Mouse (Mus musculus) neural tube, embryonic 14.5 days (tissue): ENCODE measurements at regions not wholly inside any gene's neighbourhood (a gene's known extent, or its start where the extent isn't known, plus 50 kb on each side); places are given as distances from the start of the nearest gene placed in this dataset.

Source experiments
- ATAC-seq: fragments of 200-750 bp; cut with Nextera tagmentation; 2 replicates; pipeline ENCODE4 v1.8.0; 2017; ENCODE audit warnings: low read depth, mild to moderate bottlenecking, moderate TSS enrichment, moderate library complexity
- H3K27ac ChIP-seq: fragments of 300-500 bp; sonication (generic); 2 replicates; pipeline ENCODE4 v1.5.1; 2014; ENCODE audit warnings: low read depth, mild to moderate bottlenecking, control low read depth, low read length, moderate library complexity, mixed read lengths
- H3K27me3 ChIP-seq: fragments of 300-500 bp; sonication (generic); 2 replicates; pipeline ENCODE4 v1.6.1; 2014; ENCODE audit warnings: low read length; ENCODE audit not compliant: control insufficient read depth, insufficient read depth
- H3K36me3 ChIP-seq: fragments of 300-500 bp; sonication (generic); 2 replicates; pipeline ENCODE4 v1.6.1; 2014; ENCODE audit warnings: low read length, mixed read lengths; ENCODE audit not compliant: control insufficient read depth, insufficient read depth
- H3K4me1 ChIP-seq: fragments of 300-500 bp; sonication (generic); 2 replicates; pipeline ENCODE4 v1.6.1; 2014; ENCODE audit warnings: low read length; ENCODE audit not compliant: control insufficient read depth, insufficient read depth
- H3K4me2 ChIP-seq: fragments of 300-500 bp; sonication (generic); 2 replicates; pipeline ENCODE4 v1.6.1; 2014; ENCODE audit warnings: mild to moderate bottlenecking, low read depth, low read length, control low read depth
- H3K4me3 ChIP-seq: fragments of 300-500 bp; sonication (generic); 2 replicates; pipeline ENCODE4 v1.5.1; 2014; ENCODE audit warnings: low read depth, low read length, control low read depth, mixed read lengths
- H3K9ac ChIP-seq: fragments of 300-500 bp; sonication (generic); replicated peaks from 2 replicates; pipeline ENCODE4 v1.6.1; 2014; ENCODE audit warnings: low read depth, mild to moderate bottlenecking, control low read depth, low read length, mixed read lengths
- H3K9me3 ChIP-seq: fragments of 300-500 bp; sonication (generic); 2 replicates; pipeline ENCODE4 v1.6.1; 2016; ENCODE audit warnings: low read length; ENCODE audit not compliant: control insufficient read depth
- WGBS: fragments of 180-500 bp; shearing (Covaris S2); extraction: QIAGEN DNeasy Blood & Tissue Kit; methylation state at CpG from one replicate; pipeline ENCODE4 v1.1.7; 2014; 5-methylcytosine and 5-hydroxymethylcytosine counted together

GRCm38 (mm10) chr12:71418186-71418585 is 108.5 kb downstream of the Dact1 start:
- no peaks in the 10 kb centered on the region for H3K9me3 ChIP-seq
- no peak for ATAC-seq
- 70% methylated on average over 7 of the region's 7 CpGs for WGBS

GRCm38 (mm10) chr12:71419161-71419560 is 109.5 kb downstream of the Dact1 start:
- no peaks in the 10 kb centered on the region for H3K9me3 ChIP-seq
- H3K36me3 ChIP-seq: no peaks in the 10 kb centered on the region
- 79% methylated on average over 4 of the region's 4 CpGs for WGBS
- no peak overlapping the region for H3K27ac ChIP-seq
- H3K4me2 ChIP-seq: no peak overlapping the region
- no peak overlapping the region for H3K4me3 ChIP-seq
- H3K4me1 ChIP-seq: no peaks in the 10 kb centered on the region
- no peak overlapping the region for H3K9ac ChIP-seq
- no peak for ATAC-seq
- no peaks in the 10 kb centered on the region for H3K27me3 ChIP-seq

More at GRCm38 (mm10) chr12:71418186-71418585, 108.5 kb downstream of the Dact1 start:
- H3K9ac ChIP-seq: no peak overlapping the region
- H3K27me3 ChIP-seq: no peaks in the 10 kb centered on the region
- H3K4me1 ChIP-seq: no peaks in the 10 kb centered on the region
- no peak overlapping the region for H3K27ac ChIP-seq
- H3K4me2 ChIP-seq: no peak overlapping the region
- H3K36me3 ChIP-seq: no peaks in the 10 kb centered on the region
- no peak overlapping the region for H3K4me3 ChIP-seq

- no peak overlapping the region for H3K27ac ChIP-seq
- no peak overlapping the region for H3K4me3 ChIP-seq
- H3K9me3 ChIP-seq: no peaks in the 10 kb centered on the region
- 34% methylated on average over 10 of the region's 10 CpGs for WGBS
- peaks cover 7% of the 10 kb centered on the region for H3K4me1 ChIP-seq
- no peaks in the 10 kb centered on the region for H3K27me3 ChIP-seq
- no peak overlapping the region for H3K9ac ChIP-seq
- H3K4me2 ChIP-seq: no peak overlapping the region
- no peak for ATAC-seq
- no peaks in the 10 kb centered on the region for H3K36me3 ChIP-seq
Observed at GRCm38 (mm10) chr12:71426023-71426719, 116.5 kb downstream of the Dact1 start.

GRCm38 (mm10) chr12:71427974-71428373 is 118.3 kb downstream of the Dact1 start:
- WGBS: 84% methylated on average over 2 of the region's 2 CpGs
- Histone ChIP-seq H3K36me3 (no peaks in the 10 kb centered on the region), H3K27me3 (no peaks in the 10 kb centered on the region), H3K4me2 (no peak overlapping the region), H3K27ac (no peak overlapping the region), H3K9me3 (no peaks in the 10 kb centered on the region), H3K4me1 (peaks cover 7% of the 10 kb centered on the region), H3K9ac (no peak overlapping the region), H3K4me3 (no peak overlapping the region)
- no peak for ATAC-seq

- no peak overlapping the region for H3K4me3 ChIP-seq
- no peaks in the 10 kb centered on the region for H3K9me3 ChIP-seq
- no peaks in the 10 kb centered on the region for H3K36me3 ChIP-seq
- H3K4me2 ChIP-seq: no peak overlapping the region
- no peaks in the 10 kb centered on the region for H3K27me3 ChIP-seq
- no peak overlapping the region for H3K27ac ChIP-seq
- no peak for ATAC-seq
- H3K9ac ChIP-seq: no peak overlapping the region
- H3K4me1 ChIP-seq: peaks cover 7% of the 10 kb centered on the region
- 12% methylated on average over 13 of the region's 13 CpGs for WGBS
Observed at GRCm38 (mm10) chr12:71429561-71430200, 120.0 kb downstream of the Dact1 start.

- H3K27ac ChIP-seq: no peak overlapping the region
- no peaks in the 10 kb centered on the region for H3K9me3 ChIP-seq
- no peak for ATAC-seq
- H3K4me3 ChIP-seq: no peak overlapping the region
- H3K4me1 ChIP-seq: peaks cover 7% of the 10 kb centered on the region
- H3K27me3 ChIP-seq: no peaks in the 10 kb centered on the region
- H3K36me3 ChIP-seq: no peaks in the 10 kb centered on the region
- no peak overlapping the region for H3K9ac ChIP-seq
- no peak overlapping the region for H3K4me2 ChIP-seq
- WGBS: 45% methylated on average over 11 of the region's 11 CpGs
Observed at GRCm38 (mm10) chr12:71430331-71430730, 120.6 kb downstream of the Dact1 start.

- no peak for ATAC-seq
- 66% methylated on average over 8 of the region's 8 CpGs for WGBS
Observed at GRCm38 (mm10) chr12:71431116-71431515, 121.4 kb downstream of the Dact1 start.

GRCm38 (mm10) chr12:71433549-71434200 is 124.0 kb downstream of the Dact1 start:
- Histone ChIP-seq H3K9ac (no peak overlapping the region), H3K4me1 (peaks cover 7% of the 10 kb centered on the region), H3K36me3 (no peaks in the 10 kb centered on the region), H3K4me3 (no peak overlapping the region), H3K27me3 (no peaks in the 10 kb centered on the region), H3K9me3 (no peaks in the 10 kb centered on the region), H3K27ac (no peak overlapping the region), H3K4me2 (no peak overlapping the region)
- ATAC-seq: no peak
- 26% methylated on average over 9 of the region's 9 CpGs for WGBS

More at GRCm38 (mm10) chr12:71431116-71431515, 121.4 kb downstream of the Dact1 start:
- Histone ChIP-seq H3K27ac (no peak overlapping the region), H3K4me1 (peaks cover 7% of the 10 kb centered on the region), H3K4me3 (no peak overlapping the region), H3K9ac (no peak overlapping the region), H3K9me3 (no peaks in the 10 kb centered on the region), H3K36me3 (no peaks in the 10 kb centered on the region), H3K4me2 (no peak overlapping the region), H3K27me3 (no peaks in the 10 kb centered on the region)

GRCm38 (mm10) chr12:71438254-71438653 is 128.6 kb downstream of the Dact1 start:
- 41% methylated on average over 6 of the region's 6 CpGs for WGBS
- Histone ChIP-seq H3K27me3 (no peaks in the 10 kb centered on the region), H3K4me1 (no peaks in the 10 kb centered on the region), H3K27ac (no peak overlapping the region), H3K4me2 (no peak overlapping the region), H3K4me3 (no peak overlapping the region), H3K9me3 (no peaks in the 10 kb centered on the region), H3K36me3 (no peaks in the 10 kb centered on the region), H3K9ac (no peak overlapping the region)
- ATAC-seq: no peak
